Mouse (Mus musculus): ENCODE results near the gene Smg8. TPM values are rescaled to one million over a fixed set of nuclear protein-coding genes. Genes with fewer than 3 reads are reported as not detected.

Smg8 gene
- polyA plus RNA-seq (2015; fragmentation: Nextera tagmentation; extraction: Ambion mirVana): 21.7 and 24.4 TPM in 2 replicates

DNA sequence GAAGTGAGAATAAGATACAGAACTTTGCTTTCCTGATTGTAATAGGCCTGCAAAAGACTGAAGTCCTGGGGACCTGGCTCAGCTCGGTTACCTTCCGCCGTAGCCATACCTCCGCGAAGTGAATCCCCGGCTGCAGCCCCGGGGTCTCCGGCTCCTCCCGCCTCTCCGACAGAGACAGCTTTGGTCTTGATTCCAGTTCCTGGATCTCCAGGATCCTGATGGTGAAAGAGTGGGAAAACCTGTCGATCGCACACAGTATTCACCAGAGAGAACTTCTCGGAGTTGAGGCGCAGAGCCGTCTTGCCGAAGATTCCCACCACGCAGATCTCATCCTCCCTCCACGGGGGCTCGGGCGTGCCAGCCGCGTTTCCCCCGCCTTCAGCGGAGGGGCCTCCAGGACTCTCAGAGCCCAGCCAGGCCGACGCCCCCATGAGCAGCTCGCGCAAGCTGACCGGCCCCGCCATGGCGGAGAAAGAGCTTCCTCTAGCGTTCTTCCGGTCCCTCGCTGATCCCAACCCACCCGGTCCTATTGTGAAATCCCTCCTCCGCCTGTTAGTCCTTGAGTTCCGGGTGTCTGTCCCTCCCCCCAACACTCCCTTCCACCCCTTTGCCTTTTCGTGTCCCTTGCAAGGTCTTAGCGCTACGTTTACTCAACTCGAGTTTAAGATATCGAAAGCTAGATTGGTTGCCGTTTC is at the start of gene Smg8:
TSS of gene Smg8 (minus strand) at position 485 of the 695 bp plus-strand sequence.
- Histone ChIP-seq H3K36me3 (peaks cover 38% of the 10 kb centered on the region), H3K27me3 (no peaks in the 10 kb centered on the region), H3K4me3 (peak within 1 kb of the TSS; percentile 86), H3K9ac (peak within 1 kb of the TSS; percentile 85), H3K4me2 (peak within 1 kb of the TSS; percentile 97), H3K4me1 (replicated peaks) (peaks cover 36% of the 10 kb centered on the region), H3K27ac (replicated peaks) (0 out of 2 replicates have a peak within 1 kb of the TSS, but pooled peaks have one; percentile 34), H3K9me3 (no peaks in the 10 kb centered on the region)
- peak; percentile 92 for ATAC-seq (ENCODE audit: low read depth)
- WGBS: 1% methylated on average over 43 of the region's 43 CpGs

- H3K27ac ChIP-seq (replicated peaks): no peak overlapping the region
- H3K9ac ChIP-seq: no peak overlapping the region
- no peaks in the 10 kb centered on the region for H3K27me3 ChIP-seq
- no peak overlapping the region for H3K4me2 ChIP-seq
- H3K4me3 ChIP-seq: no peak overlapping the region
- peaks cover 41% of the 10 kb centered on the region for H3K36me3 ChIP-seq
- no peaks in the 10 kb centered on the region for H3K4me1 ChIP-seq (replicated peaks)
- 81% methylated on average over 4 of the region's 4 CpGs for WGBS
- no peak for ATAC-seq (ENCODE audit: low read depth)
- H3K9me3 ChIP-seq: no peaks in the 10 kb centered on the region
Observed at GRCm38 (mm10) chr11:87136233-87136632, 49.7 kb upstream of the Smg8 start.

- Histone ChIP-seq H3K4me3 (peak within 1 kb of the TSS; percentile 85), H3K27ac (replicated peaks) (peak within 1 kb of the TSS; percentile 94), H3K27me3 (no peaks in the 10 kb centered on the region), H3K9ac (peak within 1 kb of the TSS; percentile 89), H3K9me3 (no peaks in the 10 kb centered on the region), H3K4me1 (replicated peaks) (peaks cover 27% of the 10 kb centered on the region), H3K4me2 (peak within 1 kb of the TSS; percentile 69), H3K36me3 (peaks cover 33% of the 10 kb centered on the region)
- ATAC-seq (ENCODE audit: low read depth): peak; percentile 95
- WGBS: under 1% methylated on average over 90 of the region's 105 CpGs
Observed at GRCm38 (mm10) chr11:87126824-87127816, 40.5 kb upstream of the Smg8 start, which contains the start of gene Trim37. Trim37 (plus strand) TSS chr11:87127077.

DNA sequence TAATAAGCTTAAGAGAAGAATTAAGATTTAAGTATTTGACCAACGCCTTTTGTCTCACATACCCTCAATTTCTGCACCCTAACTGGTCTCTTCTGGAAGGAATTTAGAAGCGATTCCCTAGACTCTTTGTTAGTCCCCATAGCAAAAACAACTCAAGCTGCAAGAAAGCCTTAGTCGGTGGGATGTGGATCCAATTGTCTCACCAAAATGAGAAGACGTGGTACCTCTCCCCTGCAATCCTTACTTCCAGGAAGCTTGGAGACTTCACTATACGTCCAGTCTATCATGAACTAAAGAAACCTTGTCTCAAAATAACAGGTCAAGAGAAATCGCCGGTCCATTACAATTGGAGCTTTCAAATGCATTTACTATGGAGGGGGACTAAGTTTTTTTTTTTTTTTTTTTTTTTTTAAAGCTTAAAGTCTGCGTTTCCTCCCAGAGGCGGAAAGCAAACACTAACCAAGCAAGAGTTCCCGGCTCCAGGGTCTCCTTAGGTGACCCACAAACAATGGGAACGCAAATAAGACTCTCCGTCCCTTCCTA is 39.8 kb upstream of the Smg8 start:
- H3K36me3 ChIP-seq: peaks cover 33% of the 10 kb centered on the region
- 2% methylated on average over 12 of the region's 12 CpGs for WGBS
- peak overlapping the region; percentile 85 for H3K4me3 ChIP-seq
- H3K9ac ChIP-seq: peak overlapping the region; percentile 89
- ATAC-seq (ENCODE audit: low read depth): no peak
- H3K27me3 ChIP-seq: no peaks in the 10 kb centered on the region
- H3K4me2 ChIP-seq: peak overlapping the region; percentile 69
- H3K27ac ChIP-seq (replicated peaks): peak overlapping the region; percentile 94
- H3K4me1 ChIP-seq (replicated peaks): peaks cover 27% of the 10 kb centered on the region
- no peaks in the 10 kb centered on the region for H3K9me3 ChIP-seq

DNA sequence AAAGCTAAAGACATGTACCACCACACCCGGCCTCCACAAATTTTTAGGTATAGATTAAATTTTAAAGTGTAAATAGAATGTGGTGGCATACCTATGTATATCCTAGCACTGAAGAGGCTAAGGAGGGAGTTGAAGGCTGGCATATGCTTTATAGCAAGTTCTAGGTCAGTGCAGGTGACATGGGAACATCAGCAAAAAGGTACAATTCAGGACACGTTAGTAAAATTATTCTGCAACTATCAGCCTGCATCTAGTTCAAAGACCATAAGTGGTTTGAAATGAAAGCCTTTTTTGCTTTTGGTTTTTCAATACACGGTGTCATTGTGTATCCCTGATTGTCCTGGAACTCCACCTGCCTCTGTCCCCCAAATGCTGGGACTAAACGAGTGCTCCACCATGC is 39.0 kb upstream of the Smg8 start:
- Histone ChIP-seq H3K36me3 (peaks cover 36% of the 10 kb centered on the region), H3K27ac (replicated peaks) (peak overlapping the region; percentile 94), H3K4me2 (peak overlapping the region; percentile 69), H3K9ac (peak overlapping the region; percentile 89), H3K4me3 (peak overlapping the region; percentile 85), H3K9me3 (no peaks in the 10 kb centered on the region), H3K27me3 (no peaks in the 10 kb centered on the region), H3K4me1 (replicated peaks) (peaks cover 27% of the 10 kb centered on the region)
- 57% methylated on average over 4 of the region's 4 CpGs for WGBS
- no peak for ATAC-seq (ENCODE audit: low read depth)

DNA sequence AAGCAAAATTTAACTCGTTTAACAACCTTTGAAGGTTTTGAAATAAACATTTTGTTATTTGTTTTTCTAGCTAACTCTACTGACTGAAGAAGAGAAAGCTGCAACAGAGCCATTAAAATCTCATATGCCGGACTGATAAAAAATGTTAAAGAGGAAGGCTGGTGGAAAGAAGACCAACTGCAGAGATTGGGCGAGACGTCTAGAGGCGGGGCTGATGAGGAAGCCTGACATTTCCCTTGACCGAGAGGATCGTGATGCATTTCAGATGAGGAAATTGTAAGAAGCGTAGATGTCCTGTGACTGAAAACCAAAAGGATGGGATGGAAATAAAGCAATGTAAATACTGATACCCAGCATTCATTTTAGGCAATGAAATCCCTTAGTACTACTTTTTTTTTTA is 35.3 kb upstream of the Smg8 start:
- Histone ChIP-seq H3K27ac (replicated peaks) (no peak overlapping the region), H3K9me3 (no peaks in the 10 kb centered on the region), H3K36me3 (peaks cover 65% of the 10 kb centered on the region), H3K9ac (no peak overlapping the region), H3K4me2 (no peak overlapping the region), H3K4me1 (replicated peaks) (peaks cover 8% of the 10 kb centered on the region), H3K27me3 (no peaks in the 10 kb centered on the region), H3K4me3 (no peak overlapping the region)
- no peak for ATAC-seq (ENCODE audit: low read depth)
- WGBS: 87% methylated on average over 8 of the region's 8 CpGs

- no peaks in the 10 kb centered on the region for H3K27me3 ChIP-seq
- peaks cover 42% of the 10 kb centered on the region for H3K4me1 ChIP-seq (replicated peaks)
- ATAC-seq (ENCODE audit: low read depth): no peak
- peak overlapping the region; percentile 94 for H3K27ac ChIP-seq (replicated peaks)
- whole genome bisulfite sequencing: 8% methylated on average over 9 of the region's 9 CpGs
- peak overlapping the region; percentile 90 for H3K4me2 ChIP-seq
- no peaks in the 10 kb centered on the region for H3K9me3 ChIP-seq
- peak overlapping the region; percentile 95 for H3K9ac ChIP-seq
- H3K36me3 ChIP-seq: peaks cover 13% of the 10 kb centered on the region
- H3K4me3 ChIP-seq: peak overlapping the region; percentile 93
Observed at GRCm38 (mm10) chr11:87110172-87110909, 23.8 kb upstream of the Smg8 start.

DNA sequence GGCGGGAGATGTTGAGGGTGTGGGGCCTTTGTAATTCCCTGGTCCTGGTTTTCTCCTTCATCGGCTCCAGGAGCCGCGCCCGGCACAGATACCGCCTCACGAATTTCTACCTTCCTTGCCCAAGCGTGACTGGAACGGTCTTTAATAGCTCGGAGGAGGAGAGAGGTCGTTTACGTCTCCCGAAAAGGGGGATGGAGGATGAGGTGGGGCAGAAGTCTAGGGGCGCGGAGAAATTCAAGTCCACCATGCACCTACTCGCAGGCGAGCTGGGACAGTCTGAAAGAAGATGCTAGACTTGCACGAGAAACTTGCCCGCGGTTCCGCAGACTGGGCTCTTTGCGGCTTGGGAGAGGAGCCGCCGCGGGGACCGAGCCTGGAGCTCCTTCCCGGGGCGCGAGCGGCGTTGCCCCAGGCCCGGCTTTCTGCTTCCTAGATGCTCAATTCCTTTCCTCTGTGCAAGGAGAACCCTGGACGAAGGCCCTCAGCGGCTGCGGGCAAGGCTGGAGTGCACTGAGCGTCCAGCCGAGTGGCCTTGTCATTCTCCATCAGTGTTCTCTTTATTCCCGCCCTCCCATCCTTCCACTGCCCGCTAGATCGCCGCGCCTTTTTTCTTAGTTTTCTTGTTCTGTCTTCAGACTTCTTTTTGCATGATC is 23.1 kb upstream of the Smg8 start:
- peak overlapping the region; percentile 90 for H3K4me2 ChIP-seq
- no peaks in the 10 kb centered on the region for H3K27me3 ChIP-seq
- H3K9me3 ChIP-seq: no peaks in the 10 kb centered on the region
- WGBS: under 1% methylated on average over 42 of the region's 42 CpGs
- H3K4me1 ChIP-seq (replicated peaks): peaks cover 42% of the 10 kb centered on the region
- peak overlapping the region; percentile 95 for H3K9ac ChIP-seq
- peak; percentile 6 for ATAC-seq (ENCODE audit: low read depth)
- H3K4me3 ChIP-seq: peak overlapping the region; percentile 93
- H3K36me3 ChIP-seq: peaks cover 11% of the 10 kb centered on the region
- H3K27ac ChIP-seq (replicated peaks): peak overlapping the region; percentile 94

DNA sequence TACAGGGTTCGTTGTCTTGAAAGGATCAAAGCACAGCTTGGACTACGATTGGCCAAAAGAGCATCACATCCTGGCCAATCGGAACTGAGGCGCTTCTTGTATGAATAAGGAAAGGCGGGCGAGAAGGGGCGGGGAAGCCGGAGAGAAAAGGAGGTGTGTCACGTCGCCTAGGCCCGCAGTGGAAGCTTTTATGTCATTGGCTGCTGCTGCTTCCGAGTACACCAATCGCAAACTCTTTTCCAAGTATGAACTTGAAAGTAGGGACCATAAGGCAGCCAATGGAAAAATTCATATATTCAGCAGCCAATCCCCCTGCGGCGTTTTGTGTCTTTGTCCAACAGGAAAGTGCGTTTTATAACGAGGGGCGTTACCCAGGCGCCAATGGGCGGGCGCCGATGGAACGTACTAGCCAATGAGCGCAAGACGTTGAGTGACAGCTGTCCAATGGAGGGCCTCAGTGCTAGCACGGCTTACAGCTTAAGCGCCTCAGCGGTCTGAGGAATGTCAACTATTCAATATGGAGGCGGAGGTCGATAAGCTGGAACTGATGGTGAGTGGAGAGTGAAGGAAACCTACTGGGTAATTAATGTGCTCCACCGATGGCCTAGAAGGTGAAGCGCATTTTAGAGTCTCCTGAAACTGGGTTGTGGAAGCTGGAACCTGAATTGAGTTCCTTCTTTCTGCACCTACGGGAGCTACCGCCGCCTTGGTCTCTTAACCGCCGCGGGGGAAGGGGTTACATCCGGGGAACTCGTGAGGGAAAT is 22.4 kb upstream of the Smg8 start, which contains the start of gene Ska2:
TSS of gene Ska2 (plus strand) at position 480 of the 764 bp plus-strand sequence.
- Histone ChIP-seq H3K9ac (peak within 1 kb of the TSS; percentile 95), H3K36me3 (peaks cover 16% of the 10 kb centered on the region), H3K27me3 (no peaks in the 10 kb centered on the region), H3K4me1 (replicated peaks) (peaks cover 42% of the 10 kb centered on the region), H3K4me2 (peak within 1 kb of the TSS; percentile 90), H3K9me3 (no peaks in the 10 kb centered on the region), H3K4me3 (peak within 1 kb of the TSS; percentile 93), H3K27ac (replicated peaks) (peak within 1 kb of the TSS; percentile 94)
- ATAC-seq (ENCODE audit: low read depth): peak; percentile 100
- WGBS: 0% methylated on average over 40 of the region's 40 CpGs

GRCm38 (mm10) chr11:87108409-87108754 is 21.8 kb upstream of the Smg8 start, which contains the start of gene Prr11:
Prr11 (minus strand) TSS chr11:87108708.
- H3K9ac ChIP-seq: peak within 1 kb of the TSS; percentile 95
- under 1% methylated on average over 14 of the region's 14 CpGs for WGBS
- no peaks in the 10 kb centered on the region for H3K9me3 ChIP-seq
- H3K4me1 ChIP-seq (replicated peaks): peaks cover 39% of the 10 kb centered on the region
- peak within 1 kb of the TSS; percentile 93 for H3K4me3 ChIP-seq
- peak within 1 kb of the TSS; percentile 90 for H3K4me2 ChIP-seq
- peaks cover 16% of the 10 kb centered on the region for H3K36me3 ChIP-seq
- ATAC-seq (ENCODE audit: low read depth): peak; percentile 26
- no peaks in the 10 kb centered on the region for H3K27me3 ChIP-seq
- H3K27ac ChIP-seq (replicated peaks): peak within 1 kb of the TSS; percentile 94

Measured in neural tube, embryonic 13.5 days (tissue).